Mouse (Mus musculus): ENCODE results near the gene Trem3.

The Trem3 gene

DNA sequence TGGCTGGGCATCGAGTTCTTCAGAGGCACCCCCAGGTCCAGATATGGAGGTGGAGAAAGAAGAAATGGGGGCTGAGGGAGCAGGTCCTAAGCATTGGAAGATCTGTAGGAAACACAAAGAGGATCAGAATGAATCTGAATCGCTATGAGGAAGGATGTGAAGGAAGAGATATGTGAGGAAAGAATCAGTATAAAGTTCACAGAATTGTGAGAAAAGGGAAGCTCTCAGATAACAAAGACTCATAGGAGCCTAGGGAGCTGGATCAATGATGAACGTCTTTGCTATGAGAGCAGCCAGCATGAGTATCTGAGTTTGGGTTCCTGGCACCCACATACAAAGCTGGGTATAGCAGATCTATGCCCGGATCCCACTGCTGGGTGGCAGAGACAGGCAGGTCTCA lies 22.3 kb downstream of the Trem3 start:
- no peak for DNase-seq (ENCODE audit: low read depth, low spot score)

- DNase-seq (ENCODE audit: low read depth, low spot score), result no peak
Observed at GRCm38 (mm10) chr17:48272158-48272557, 24.6 kb downstream of the Trem3 start.

DNA sequence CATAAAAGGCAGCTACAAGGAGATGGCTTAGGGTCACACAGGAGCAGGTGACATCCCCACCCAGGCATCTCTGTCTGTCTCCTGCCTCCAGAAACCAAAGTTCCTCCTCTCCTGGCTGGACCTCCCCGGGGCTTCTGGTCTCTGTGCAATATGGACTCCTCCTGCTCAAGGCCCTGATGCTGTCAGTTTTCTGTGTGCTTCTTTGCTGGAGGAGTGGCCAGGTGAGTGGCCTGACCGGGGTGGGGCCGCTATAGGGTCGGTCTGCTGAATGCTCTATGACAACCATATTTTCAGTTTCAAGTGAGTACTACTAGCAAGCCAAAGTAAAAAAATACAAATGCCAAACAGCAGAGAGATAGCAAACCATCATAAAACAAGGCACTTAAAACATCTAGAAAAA lies 25.0 kb downstream of the Trem3 start:
- DNase-seq (ENCODE audit: low read depth, low spot score), result no peak

DNA sequence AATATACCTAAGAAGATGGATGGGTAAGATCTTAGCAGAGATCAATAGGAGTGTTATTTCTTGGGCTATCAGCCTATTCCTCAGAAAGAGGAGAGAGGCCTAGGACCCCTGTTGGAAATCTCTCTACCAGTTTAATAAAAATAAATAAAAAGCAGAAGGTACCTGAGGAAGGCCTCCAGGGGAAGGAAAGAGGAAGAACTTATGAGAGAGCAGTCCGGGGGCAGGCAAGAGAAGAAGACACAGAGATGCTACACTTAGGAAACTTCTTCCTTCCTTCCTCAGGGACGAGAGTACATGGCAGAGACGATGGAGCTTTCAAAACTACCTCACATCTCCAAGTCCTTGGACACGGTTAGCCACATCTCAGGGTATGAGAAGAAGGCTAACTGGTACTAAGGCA lies 26.5 kb downstream of the Trem3 start:
- no peak for DNase-seq (ENCODE audit: low read depth, low spot score)

DNA sequence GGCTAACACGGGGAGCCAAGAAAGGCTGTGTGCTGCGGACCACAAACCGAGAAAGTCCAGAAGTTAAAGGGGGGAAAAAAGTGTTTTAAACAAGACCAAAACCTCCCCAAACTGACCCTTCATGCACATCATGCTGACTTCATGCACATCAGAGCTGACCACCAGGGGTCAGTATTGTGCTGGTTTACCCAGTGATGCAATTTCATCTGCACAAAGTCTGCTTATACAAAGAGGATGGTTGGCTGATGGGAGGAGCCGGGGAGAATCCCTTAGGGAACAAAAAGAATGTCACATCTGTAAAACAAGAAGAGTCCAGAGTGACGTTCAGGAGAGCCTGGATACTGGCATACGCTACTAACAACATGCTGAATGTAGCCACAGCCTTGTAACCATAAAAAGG lies 27.3 kb downstream of the Trem3 start:
- peak; percentile 89 for DNase-seq (ENCODE audit: low read depth, low spot score)

DNA sequence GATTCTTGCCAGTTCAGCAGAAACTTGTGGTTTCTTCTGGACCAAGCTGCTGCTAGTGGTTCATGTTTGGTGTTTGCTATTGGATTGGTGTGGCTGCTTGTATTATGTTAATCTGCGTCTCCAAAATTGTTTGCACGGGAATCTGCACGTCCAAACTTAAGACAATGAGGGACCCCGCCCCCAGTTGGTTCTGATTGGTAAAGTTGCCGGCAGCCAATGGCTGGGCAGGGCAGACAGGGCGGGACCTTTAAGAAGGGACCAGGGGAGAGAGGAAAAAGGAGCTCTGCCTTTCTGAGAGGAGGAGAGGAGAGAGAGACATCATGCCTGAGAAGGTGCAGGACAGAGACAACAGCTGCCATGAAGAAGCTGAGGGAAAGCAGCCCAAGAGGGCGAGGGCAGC lies 28.2 kb downstream of the Trem3 start:
- no peak for DNase-seq (ENCODE audit: low read depth, low spot score)

DNA sequence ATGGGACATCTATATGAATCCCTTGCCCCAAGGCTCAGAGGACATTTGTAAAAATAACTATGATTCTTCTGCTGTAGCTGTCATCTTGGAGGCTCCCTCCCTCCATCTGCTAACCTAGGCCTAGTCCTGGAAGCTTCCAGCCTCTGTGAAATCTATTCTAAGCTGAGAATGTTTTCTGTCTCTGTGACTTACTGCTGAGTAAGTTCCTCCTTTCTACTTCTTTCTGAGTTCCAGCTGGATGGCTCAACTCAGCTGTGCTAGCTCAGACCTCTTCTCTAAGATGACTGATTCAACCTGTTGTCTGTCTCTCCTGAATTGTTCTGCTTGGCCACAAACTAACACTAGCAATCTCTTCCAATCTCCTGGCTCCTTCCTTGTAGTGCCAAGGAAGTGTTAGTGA lies 30.8 kb downstream of the Trem3 start:
- DNase-seq (ENCODE audit: low read depth, low spot score), result no peak

- DNase-seq (ENCODE audit: low read depth, low spot score), result no peak
Observed at GRCm38 (mm10) chr17:48279002-48279401, 31.4 kb downstream of the Trem3 start.

GRCm38 (mm10) chr17:48280943-48281738 lies 33.6 kb downstream of the Trem3 start:
- DNase-seq (ENCODE audit: low read depth, low spot score), result peak; percentile 18

- DNase-seq (ENCODE audit: low read depth, low spot score), result peak; percentile 25
Observed at GRCm38 (mm10) chr17:48281739-48282085, 34.1 kb downstream of the Trem3 start.

- DNase-seq (ENCODE audit: low read depth, low spot score), result peak; percentile 29
Observed at GRCm38 (mm10) chr17:48286765-48287164, 39.2 kb downstream of the Trem3 start.

DNA sequence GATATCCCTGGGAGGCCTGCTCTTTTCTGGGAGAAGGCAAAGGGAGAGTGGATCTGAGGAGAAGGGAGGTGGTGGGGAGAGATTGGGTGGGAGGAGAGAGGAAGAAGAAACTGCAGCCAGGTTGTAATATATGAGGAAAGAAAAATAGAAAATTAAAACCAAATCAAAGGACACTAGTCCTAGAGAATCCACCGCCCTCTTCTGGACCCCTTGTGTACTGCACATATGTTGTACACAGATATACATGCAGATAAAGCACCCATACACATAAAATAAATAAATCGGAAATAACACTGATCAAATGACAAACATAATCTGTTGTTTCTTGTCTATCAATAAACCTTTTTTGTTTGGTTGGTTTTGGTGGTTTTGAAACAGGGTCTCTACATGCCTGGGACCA lies 39.7 kb downstream of the Trem3 start:
- DNase-seq (ENCODE audit: low read depth, low spot score), result peak; percentile 55

GRCm38 (mm10) chr17:48293500-48294194 lies 46.1 kb downstream of the Trem3 start:
- DNase-seq (ENCODE audit: low read depth, low spot score), result peak; percentile 49

DNA sequence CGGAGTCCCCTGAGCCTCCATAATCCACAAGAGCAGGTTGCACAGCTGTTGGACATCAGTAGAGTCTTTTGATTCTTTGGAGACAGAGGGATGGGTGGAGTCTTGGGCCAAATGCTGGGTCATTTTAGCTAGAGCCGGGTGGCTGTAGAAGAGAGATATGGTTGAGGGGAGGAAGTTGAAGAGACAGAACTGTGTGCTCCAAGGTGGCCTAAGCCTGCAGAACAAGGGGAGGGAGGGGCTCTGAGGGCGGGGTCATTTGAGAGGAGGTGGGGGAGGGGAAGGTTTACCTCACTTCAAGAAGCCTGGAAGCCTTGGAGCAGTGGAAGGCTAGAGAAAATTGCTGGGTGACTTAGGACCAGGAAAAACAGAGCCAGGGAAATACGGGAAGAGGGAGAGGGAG lies 51.6 kb downstream of the Trem3 start, which contains the start of gene Treml2:
Treml2 (plus strand) TSS at position 296 of the 400 bp plus-strand sequence.
- DNase-seq (ENCODE audit: low read depth, low spot score), result peak; percentile 70

- DNase-seq (ENCODE audit: low read depth, low spot score), result peak; percentile 56
Observed at GRCm38 (mm10) chr17:48299756-48300155, 52.2 kb downstream of the Trem3 start.

DNA sequence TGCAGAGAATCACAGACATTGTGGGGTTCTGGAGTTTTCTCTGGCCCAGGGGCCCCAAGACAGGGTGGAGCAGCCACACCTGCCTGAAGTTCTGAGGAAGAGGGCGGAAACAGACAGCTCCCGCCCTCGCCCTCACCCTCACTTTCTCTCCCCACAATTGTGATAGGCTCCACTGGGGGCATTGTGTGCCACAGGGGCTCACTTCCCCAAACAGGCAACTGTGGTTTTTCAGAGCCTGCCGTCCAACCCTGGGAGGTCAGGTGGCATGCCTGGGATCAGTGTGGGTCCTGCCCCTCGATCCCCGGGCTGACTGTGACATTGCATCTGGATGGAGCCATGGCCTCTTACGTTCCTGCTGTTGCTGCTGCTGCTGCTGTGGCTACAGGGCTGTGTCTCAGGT lies 52.6 kb downstream of the Trem3 start:
- peak; percentile 68 for DNase-seq (ENCODE audit: low read depth, low spot score)

- peak; percentile 72 for DNase-seq (ENCODE audit: low read depth, low spot score)
Observed at GRCm38 (mm10) chr17:48300861-48301260, 53.3 kb downstream of the Trem3 start.

- DNase-seq (ENCODE audit: low read depth, low spot score), result peak; percentile 30
Observed at GRCm38 (mm10) chr17:48301792-48302191, 54.2 kb downstream of the Trem3 start.

Measured in CD4-positive, CD25-positive, alpha-beta regulatory T cell, adult 2 months (primary cell).